Mouse (Mus musculus): ENCODE measurements around the gene Zc3h13. TPM values are rescaled to one million over a fixed set of nuclear protein-coding genes. Genes with fewer than 3 reads are reported as not detected.

Gene Zc3h13
- total RNA-seq, 2 experiments from 2014 or later, result 25.4 to 26.3 TPM

- no peak for DNase-seq (ENCODE audit: low spot score)
- intact Hi-C loops (cut with DNase I), result no loop called here
Measured at GRCm38 (mm10) chr14:75318736-75319135, 34.6 kb downstream of the Zc3h13 start.

DNA sequence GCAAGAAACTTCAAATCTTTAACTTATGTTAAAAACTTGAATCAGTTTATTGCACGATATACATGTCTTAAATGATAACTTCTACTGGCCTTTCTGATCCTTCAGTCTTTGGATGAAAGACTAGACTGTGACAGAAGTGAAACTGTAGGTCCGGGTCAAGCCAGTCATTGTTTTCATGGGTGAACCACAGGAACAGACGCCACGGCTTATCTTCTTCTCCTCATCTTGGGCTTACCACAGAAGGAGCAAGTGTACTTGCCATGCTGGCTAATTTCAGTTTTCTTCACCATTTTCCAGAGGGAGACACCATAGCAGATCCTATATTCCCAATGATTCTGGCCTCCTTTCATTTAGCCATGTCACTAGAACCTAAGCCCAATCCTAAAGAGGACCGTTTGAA, 36.1 kb downstream of the Zc3h13 start:
- DNase-seq (ENCODE audit: low spot score), result no peak

DNA sequence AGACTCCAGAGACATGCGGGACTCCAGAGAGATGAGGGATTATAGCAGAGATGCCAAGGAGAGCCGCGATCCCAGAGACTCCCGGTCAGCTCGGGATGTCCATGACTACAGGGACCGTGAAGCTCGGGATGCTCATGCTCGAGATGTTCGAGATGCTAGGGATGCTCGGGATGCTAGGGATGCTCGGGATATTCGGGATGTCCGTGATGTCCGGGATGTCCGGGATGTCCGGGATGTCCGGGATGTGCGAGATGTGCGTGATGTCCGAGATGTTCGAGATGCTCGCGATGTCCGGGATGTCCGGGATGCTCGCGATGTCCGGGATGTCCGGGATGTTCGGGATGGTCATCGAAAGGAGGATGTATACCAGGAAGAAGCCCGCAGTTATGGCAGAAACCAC, 39.2 kb downstream of the Zc3h13 start:
- intact Hi-C loops (cut with DNase I), result no loop called here
- no peak for DNase-seq (ENCODE audit: low spot score)

More for the DNA sequence above, 36.1 kb downstream of the Zc3h13 start:
- intact Hi-C loops (cut with DNase I), result no loop called here

DNA sequence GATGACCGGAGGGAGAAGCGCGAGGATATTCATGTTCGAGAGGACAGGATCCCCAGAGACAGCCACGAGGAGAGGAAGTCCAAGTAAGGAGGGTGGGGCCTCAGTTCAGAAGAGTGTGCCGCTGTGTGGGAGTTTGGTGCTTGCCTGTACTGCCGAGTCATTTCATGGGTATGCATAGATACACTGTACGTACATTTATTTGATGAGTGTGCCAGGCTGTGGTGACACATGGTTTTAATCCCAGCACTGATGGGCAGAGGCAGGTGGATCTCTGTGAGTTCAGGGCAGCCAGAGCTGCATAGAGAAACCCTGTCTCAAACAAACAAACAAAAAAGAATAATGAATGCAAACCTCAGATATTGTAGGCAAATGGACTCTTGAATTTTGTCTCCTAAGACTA, 43.9 kb downstream of the Zc3h13 start:
- intact Hi-C loops (cut with DNase I), result no loop called here
- DNase-seq (ENCODE audit: low spot score), result no peak

GRCm38 (mm10) chr14:75330621-75331020, 46.4 kb downstream of the Zc3h13 start:
- intact Hi-C loops (cut with DNase I), result no loop called here
- DNase-seq (ENCODE audit: low spot score), result no peak

DNA sequence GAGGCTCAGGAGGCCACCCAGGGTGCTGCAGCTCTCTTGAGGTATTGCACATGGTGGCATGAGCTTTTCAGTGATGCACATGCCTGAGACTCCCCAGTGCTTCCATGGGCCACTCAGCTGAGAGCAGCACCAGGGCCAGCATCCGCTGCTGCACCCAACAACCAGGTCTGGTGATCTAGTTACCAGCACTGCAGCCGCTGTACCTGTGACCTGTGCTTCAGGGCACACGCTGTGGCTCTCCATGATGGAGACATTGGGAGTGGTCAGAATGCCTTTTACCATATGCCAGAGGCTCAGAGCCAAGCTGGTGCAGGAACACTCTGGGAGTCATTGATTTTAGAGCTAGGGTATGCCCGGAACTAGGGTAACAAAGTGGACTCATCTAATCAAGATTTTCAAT, 50.1 kb downstream of the Zc3h13 start:
- intact Hi-C loops (cut with DNase I), result no loop called here
- no peak for DNase-seq (ENCODE audit: low spot score)

DNA sequence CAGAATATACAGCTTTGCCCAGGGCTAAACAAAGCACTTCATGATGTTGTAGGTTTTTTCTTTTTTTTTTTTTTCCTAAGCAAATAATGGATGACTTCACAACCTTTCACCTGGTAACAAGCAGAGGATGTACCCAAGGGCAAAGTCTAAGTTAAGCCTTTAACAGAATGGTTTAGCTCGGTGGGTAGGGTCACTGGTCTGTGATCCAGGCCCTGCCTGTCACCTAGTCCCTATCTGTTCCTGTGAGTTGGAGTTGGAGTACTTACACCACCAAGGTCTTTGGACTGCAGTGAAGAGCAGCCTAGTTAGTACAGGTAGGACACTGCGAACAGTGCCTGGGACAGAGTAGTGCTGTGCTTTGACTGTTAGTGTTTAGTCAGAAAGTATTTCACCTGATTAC, 53.7 kb downstream of the Zc3h13 start:
- intact Hi-C loops (cut with DNase I), result no loop called here
- DNase-seq (ENCODE audit: low spot score), result no peak

DNA sequence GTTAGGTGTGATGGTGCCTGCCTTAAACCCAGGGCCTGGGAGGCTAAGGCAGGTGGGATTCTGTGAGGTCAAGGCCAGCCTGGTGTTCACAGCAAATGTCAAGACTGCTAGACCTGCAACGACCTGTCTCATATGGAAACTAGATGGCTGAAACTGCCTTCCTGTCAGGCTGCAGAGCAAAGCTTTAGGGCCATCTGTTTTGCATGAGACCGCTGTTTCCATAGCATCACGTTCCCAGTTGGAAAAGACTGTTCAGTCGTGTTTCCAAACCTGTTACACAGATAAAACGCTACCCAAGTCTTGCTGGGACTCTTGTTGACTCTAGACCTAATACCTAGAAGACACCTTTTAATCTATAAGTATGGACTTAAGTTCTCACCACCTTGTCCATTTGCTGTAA, 61.9 kb downstream of the Zc3h13 start:
- intact Hi-C loops (cut with DNase I), result no loop called here
- DNase-seq (ENCODE audit: low spot score), result no peak

DNA sequence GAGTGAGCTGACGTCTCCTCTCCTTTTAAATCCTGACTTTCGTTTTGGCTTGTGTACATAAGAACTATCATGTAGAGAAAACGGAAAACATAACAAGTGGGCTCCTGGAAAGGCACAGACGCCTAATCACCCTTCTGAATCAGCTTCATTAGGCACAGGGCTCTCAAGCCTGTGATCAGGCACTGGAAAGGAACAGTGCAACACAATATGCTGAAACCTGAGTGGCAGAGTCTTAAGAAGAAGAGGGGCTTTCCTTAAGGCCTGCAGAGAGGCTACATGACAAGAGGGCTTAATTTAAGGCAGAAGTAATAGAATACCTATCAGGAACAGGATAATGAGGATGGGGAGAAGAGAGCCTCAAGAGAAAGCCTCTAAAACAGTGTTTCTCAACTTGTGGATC, 67.5 kb downstream of the Zc3h13 start:
- intact Hi-C loops (cut with DNase I), result no loop called here
- DNase-seq (ENCODE audit: low spot score), result no peak

GRCm38 (mm10) chr14:75363316-75363715, 79.1 kb downstream of the Zc3h13 start:
- DNase-seq (ENCODE audit: low spot score), result no peak
- intact Hi-C loops (cut with DNase I), result no loop called here

GRCm38 (mm10) chr14:75365301-75366035, 81.3 kb downstream of the Zc3h13 start:
- intact Hi-C loops (cut with DNase I), result no loop called here
- no peak for DNase-seq (ENCODE audit: low spot score)

GRCm38 (mm10) chr14:75366741-75367140, 82.6 kb downstream of the Zc3h13 start:
- intact Hi-C loops (cut with DNase I), result no loop called here
- DNase-seq (ENCODE audit: low spot score), result no peak

DNA sequence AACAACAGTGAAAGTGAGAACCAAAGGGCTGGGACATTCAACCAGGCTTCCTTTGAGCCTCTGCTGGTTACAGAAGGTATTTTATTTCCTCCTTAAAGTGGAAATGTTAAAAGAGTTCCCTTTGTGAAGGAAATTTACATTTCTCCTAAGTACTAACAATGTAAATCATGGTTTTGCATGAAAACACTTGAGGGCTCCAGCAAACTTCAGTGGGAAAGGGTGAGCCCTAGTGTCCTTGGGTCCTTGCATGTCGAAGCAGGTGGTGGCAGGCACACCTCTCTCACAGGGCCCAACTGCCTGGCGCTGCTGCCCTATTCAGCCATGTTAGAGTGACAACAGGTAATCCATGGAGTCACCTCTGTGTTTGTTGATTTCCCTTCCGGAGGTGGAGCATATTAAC, 83.3 kb downstream of the Zc3h13 start:
- intact Hi-C loops (cut with DNase I), result no loop called here

DNA sequence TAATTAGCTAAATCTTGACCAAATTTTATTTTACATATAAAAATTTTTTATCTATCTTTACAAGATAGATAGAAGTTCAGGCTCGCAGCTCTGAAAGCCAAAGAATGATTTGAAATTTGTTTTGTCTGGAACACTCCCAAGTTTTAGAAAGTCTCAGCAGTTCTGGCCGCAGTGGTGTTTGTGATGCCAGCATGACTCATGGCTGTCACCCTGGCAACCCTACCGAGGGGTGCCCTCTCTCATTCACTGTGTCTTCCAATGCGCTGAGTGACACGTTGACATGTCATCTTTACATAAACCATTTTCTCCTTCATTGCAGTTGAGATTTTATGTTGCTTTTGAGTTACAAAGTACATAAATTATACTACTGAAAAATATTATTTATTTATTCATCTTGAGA, 85.7 kb downstream of the Zc3h13 start:
- intact Hi-C loops (cut with DNase I), result no loop called here
- DNase-seq (ENCODE audit: low spot score), result no peak

More for the DNA sequence above, 83.3 kb downstream of the Zc3h13 start:
- DNase-seq (ENCODE audit: low spot score), result no peak

- intact Hi-C loops (cut with DNase I), result no loop called here
- DNase-seq (ENCODE audit: low spot score), result no peak
Measured at GRCm38 (mm10) chr14:75375006-75375598, 90.9 kb downstream of the Zc3h13 start.

DNA sequence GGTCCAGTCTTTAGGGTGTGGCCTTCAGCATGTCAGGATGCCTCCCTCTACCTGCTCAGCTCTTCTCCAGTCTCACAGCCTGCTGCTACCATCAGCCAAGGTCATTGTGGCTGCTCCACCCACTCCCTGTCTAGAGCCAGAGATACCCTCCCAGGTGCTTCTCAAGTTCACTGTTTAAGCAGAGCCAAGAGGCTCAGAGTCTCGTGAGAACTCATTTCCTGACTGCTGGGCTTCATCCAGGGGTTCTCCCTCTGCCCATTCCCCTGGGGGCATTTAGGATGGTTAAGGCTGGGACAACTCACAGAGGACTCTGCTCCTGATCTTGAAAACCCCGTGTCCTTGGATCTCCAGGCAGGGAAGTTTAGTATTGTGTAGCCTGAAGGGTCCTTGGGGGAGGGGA, 92.1 kb downstream of the Zc3h13 start:
- intact Hi-C loops (cut with DNase I), result no loop called here
- DNase-seq (ENCODE audit: low spot score), result no peak

- intact Hi-C loops (cut with DNase I), result no loop called here
- no peak for DNase-seq (ENCODE audit: low spot score)
Measured at GRCm38 (mm10) chr14:75377612-75378011, 93.4 kb downstream of the Zc3h13 start.

Small RNA genes within 50 kb of the gene (microRNA-seq; reads per million reads assigned to microRNA genes)
- gene Gm44482, result not detected

Other genes starting within 250 kb of the Zc3h13 start
- not detected for gene Lrrc63, start 153.5 kb upstream of the Zc3h13 start, total RNA-seq (2021)
- gene Lcp1, start 153.3 kb upstream of the Zc3h13 start, total RNA-seq (2021), result 10 to 100 TPM; 12.9 to 13.0 TPM
- gene Cpb2, start 42.1 kb upstream of the Zc3h13 start, total RNA-seq (2021), result not detected
- gene Siah3, start 171.6 kb downstream of the Zc3h13 start, total RNA-seq (2021), result not detected

All from heart, postnatal 25 days (tissue).